Mouse (Mus musculus) adrenal gland, postnatal 36 days (tissue): Measurements from ENCODE around the gene Cplx2. TPM values are rescaled to one million over a fixed set of nuclear protein-coding genes. Genes with fewer than 3 reads are reported as not detected.

ENCODE experiments used
- DNase-seq, 2 experiments: peaks; one replicate each; pipeline ENCODE4 v3.0.0; 2021; ENCODE audit warnings: mixed read lengths in 1 of 2
- total RNA-seq, 2 experiments: library from RNA; stranded (reverse); gene quantifications; 2 replicates each; pipeline ENCODE4 v1.2.3; 2021

The Cplx2 gene
- total RNA-seq, 2 experiments from 2014 or later = 17.9 to 18.6 TPM

DNA sequence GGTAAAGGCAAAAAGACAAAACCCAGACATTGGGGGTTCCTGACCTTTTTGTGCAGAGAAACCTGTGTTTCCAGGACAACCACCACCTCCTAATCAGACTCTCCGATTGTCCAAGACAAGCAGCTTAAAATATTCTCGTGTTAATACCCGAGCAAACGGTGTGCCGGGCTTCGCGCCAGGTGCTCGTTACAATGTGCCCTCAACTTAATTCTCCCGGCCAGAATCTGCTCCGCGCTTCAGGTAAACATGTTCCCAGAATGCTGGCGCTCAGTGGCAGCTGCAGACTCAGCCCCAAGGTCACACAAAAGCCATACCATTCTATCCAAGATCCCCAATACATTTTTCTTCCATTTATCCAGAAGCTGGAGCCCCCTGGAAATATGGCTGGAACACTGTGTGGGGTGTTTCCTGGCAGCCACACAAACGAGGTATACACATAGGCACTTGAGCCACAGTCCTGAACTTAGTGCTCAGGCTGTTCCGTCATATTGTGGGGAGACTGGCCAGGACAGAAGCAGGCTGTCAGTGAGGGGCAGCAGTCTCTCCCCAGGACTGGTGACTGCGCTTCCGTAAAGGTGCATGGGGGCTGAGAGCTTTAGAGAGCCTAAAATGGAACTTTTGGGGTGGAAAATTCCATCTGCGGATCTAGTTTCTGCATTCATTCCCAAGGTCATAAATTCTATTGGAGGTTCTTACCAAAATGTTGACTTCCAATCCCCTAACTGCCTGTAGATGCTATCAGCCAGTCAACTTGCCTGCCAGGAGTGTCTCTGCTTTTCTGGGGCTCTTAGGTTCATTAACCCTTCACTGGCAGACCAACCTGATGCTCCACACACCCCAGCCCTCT, 32.3 kb downstream of the Cplx2 start:
- DNase-seq = no peak

DNA sequence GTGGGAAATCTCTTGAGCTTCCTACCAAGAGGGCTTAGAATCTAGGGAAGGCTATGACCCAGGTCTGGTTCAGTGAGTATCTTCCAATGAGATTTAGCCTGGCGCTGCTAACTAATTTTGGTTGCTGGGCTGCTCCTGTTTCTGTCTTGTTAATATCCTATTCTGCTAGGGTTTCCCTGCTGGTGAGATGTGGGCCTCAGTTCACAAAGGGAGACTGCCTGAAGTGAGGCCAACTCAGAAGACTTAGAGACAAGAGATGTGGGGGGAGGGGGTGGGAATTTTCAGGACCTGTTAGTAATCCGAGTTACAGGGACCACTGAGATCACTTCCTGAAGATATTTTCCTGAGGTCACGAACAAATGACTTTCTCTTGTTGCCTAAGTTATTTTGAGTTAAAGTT, 33.1 kb downstream of the Cplx2 start:
- no peak for DNase-seq

DNA sequence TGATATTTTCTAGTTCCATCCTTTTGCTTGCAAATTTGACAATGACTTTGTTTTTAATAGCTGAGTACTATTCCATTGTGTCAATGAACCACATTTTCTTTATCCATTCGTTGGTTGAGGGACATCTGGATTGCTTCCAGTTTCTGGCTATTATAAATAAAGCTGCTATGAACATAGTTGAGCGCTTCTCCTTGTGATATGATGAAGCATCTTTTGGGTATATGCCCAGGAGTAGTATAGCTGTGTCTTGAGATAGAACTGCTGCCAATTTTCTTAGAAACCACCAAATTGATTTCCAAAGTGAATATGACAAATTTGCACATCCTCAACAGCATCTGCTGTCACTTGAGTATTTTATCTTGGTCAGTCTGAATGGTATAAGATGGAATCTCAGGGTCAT, 34.7 kb downstream of the Cplx2 start:
- no peak for DNase-seq

DNA sequence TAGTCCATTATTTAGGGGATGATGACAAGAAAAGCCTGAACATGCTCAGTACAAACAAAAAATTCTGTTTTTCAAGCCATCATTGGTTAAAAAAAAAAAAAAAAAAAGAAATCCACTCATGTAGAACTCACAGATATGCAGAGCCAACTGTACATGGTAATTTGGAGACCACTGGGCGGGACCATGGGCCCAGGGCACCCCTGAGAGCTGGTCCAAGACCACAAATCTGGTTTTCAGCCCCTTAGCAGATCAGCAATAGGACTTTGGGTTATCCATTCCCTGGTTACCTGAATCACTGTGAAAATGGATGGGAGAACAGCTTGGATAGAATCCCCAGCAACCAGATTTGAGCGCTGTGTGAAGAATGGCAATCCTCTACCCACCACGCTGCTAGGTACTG, 40.5 kb downstream of the Cplx2 start:
- DNase-seq = no peak

DNA sequence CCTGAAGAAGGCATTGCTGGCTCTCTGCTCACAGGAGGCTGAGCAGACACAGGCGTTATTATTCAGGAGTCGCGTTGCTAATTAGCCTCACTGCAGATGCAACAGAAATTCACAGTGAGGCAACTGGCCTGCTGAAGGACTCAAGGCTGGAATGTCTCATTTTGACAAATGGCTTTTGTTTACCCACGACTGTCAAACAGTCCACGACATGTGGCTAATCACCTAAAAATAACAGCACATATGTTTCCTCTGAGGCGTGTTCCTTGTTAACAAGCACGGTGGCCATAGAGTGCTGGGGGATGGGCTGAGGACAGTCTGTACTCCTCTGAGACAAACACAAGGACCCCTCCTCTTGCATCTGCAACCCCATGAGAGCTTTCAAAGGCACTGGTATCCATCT, 41.1 kb downstream of the Cplx2 start:
- no peak for DNase-seq

DNA sequence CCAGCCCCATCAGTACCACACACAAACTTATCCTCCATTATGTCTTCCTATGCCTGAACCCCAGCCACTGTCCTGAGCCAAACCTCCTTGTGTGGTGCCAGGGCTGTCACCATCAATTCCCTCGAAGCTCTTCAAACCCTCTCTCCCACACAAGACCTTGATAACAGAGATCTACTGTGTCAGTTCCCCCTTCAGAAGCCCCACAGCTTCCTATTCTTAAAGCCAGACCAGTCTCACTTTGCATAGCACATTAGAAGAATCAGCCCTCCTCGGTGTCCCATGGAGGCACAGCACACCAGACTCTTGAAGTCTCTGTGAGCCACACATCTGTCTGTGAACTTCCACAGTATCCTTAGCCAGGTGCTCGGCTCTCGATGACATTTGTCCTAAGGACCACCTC, 41.6 kb downstream of the Cplx2 start:
- DNase-seq = no peak

DNA sequence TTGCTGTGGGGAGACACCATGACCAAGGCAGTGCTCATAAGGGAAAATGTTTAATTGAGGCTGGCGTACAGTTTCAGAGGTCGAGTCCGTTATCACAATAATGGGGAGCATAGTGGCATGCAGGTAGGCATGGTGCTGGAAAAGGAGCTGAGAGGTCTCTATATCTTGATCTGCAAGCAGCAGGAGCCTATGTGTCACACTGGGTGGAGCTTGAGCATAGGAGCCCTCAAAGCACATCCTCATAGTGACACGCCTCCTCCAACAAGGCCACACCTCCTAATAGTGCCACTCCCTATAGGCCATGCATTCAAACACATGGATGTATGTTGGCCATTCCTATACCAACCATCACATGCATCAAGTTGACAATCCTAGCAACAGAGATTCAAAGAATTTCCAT, 43.9 kb downstream of the Cplx2 start:
- no peak for DNase-seq

DNA sequence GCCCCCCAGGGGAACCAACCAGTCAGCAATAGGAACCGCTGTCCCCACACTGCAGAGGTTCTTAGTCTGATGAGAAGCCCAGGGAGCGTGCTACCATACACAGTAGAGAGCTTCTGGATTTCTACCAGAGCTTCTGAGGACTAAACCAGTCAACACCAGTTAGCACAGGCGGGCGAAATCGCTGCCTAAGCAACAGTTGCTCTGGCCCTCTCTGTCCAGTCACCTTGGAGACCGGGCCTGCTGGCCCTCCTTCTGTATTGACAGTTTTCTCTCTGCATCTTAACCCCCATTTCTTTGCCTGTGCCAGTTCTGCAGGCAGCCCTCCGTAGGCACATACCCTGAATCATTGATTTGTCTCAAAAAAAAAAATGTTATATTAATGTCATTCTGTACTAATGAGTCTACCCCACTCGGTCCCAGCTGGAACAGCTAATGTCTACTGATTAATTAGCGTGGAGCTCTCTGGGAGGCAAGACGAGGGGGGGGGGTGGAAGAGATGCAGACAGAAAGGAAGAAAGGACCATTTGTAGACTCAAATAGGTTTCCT, 47.7 kb downstream of the Cplx2 start:
- DNase-seq = no peak

DNA sequence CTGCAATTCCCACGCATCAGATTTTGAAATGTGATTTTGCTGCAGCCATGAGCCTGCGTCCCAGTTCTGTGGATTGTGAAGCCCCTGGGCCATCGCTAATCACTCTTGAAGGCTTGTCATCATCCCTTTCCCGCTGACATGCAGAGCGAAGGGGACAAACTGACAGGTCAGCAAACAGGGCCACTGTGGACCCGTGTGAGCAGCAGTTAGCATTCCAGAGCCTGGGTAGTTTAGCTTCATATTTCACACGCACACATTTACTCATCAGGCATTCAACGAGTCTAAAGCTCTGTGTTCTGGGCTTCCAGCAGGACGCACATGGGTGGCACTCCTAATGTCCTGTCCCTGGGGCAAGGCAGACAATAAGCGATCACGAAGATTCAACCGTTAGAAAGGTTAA, 49.1 kb downstream of the Cplx2 start:
- DNase-seq = no peak

DNA sequence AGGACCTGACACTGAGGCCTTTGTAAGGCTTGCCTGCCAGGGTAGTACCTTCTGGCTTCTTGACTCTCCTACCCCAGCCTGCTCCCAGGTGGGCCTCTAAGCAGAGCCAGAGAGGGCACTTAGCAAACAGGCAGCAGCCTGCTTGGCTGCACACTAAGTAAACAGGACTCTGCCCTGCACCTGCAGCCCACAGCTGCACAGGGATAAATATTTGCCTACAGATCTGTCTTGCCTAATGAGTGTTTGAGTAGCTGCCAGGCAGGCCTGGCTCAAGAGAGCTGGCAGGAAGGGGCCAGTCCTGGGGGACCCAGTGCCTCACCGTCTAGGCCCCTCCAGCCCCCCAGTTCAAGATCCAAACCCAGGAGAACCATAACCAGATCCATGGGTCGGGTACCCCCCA, 54.1 kb downstream of the Cplx2 start:
- DNase-seq = no peak

DNA sequence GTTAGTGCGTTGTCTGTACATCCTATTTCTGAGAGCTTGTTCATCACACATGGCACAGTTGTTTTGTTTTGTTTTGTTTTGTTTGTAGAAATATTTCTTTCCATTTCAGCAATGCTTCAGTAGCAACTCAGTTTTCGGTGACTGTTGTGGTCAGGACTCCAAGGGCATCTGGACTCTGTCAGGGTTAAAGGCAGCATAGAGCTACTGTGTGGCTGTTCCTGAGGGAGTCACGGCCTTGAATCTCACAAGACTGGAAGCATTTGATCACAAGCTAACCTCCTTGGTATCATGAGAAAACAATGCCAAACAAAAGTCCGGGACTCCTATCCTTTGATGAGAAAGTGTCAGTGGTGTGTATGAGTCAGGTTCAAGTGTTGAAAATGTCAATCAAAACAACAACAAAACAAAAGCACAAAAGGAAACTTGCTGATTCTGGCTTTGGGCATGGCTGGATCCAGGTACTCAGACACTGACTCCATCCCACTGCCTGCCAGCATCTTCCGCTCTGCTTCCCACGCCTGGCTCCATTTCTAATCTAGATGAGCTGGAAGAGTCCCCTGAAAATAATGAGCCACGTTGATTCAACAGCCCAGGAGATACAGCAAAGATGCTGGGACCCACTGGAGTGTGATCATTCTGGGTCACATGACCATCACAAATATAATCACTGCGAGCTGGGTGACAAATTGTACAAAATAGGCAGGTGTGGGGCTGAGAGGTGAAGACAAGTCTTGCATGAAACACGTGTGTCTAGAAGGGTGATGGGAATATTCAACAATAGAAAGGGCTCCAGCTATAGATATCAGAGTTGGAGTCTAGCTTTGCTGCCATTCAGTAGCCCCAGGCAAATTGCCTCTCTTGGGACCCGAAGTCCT, 55.9 kb downstream of the Cplx2 start:
- DNase-seq = peak; percentile 32 to 36

DNA sequence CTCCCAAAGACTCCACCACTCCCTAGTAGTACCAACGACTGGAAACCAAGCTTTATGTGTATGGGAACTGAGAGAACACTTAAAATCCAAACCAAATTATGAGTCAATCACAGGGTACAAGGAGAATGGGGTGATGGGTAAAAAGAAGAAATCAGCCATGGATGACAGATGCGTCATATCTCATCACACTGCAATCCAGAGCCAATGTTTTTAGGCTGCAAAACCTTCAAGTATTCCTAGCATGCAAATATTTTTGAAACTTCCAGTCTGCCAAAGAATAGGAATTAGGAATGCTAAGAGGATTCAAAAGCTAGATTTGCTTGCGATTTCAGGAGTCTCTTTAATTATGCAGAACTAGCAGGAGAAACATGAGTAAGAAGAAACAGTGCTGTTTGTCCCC, 57.6 kb downstream of the Cplx2 start:
- DNase-seq = no peak

DNA sequence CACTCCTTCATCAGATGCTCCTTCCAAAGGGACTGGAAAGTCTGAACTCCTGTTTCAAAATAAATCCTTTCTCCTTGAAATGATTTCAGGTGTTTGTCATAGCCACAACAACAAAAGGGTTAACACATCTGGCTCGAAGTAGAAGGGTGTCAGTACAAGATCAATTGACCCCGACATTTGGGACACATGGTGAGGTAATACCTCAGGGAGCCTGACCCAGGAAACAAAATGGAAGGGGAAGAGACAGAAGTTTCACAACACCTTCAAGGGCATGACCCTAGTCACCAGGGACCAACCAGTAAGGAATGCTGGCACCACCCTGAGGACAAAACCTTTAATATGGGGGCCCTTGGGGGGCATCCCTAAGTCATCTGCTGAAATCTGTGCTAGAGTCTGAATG, 58.9 kb downstream of the Cplx2 start:
- no peak for DNase-seq

DNA sequence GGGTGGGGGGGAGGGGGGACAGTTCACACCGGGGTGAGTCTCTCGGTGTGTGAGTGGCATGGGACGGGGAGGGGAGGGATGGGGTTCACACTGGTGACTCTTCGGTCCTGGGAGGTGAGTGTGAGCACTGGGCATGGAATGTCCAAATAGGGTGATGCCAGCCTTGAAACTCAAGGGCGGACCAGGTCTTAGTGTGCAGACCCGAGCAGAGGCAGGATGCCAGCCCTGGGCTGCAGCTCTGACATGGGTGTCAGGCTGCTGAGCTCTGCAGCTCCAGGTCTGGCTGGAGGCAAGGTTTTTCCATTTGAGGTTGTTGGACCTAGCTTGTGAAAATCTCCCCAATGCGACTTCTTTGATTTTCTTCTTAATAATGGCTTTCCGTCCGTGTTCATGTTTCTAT, 60.0 kb downstream of the Cplx2 start:
- peak; percentile 52 to 80 for DNase-seq

Other genes with a start within 250 kb of the Cplx2 start
- gene Hrh2, start 179.2 kb upstream of the Cplx2 start, total RNA-seq = under 1 TPM; 0.13 TPM
- 10 to 100 TPM; 43.0 to 47.3 TPM for gene Thoc3, start 97.5 kb downstream of the Cplx2 start, total RNA-seq
- gene Simc1, start 132.4 kb downstream of the Cplx2 start, total RNA-seq = 10 to 100 TPM; 12.8 to 19.5 TPM
- 100 to 1,000 TPM; 152 to 182 TPM for gene 4833439L19Rik, start 194.1 kb downstream of the Cplx2 start, total RNA-seq
- 10 to 100 TPM; 55.4 to 58.9 TPM for gene Arl10, start 203.7 kb downstream of the Cplx2 start, total RNA-seq
- gene Nop16, start 218.7 kb downstream of the Cplx2 start, total RNA-seq = 10 to 100 TPM; 50.7 to 79.1 TPM
- gene Higd2a, start 218.9 kb downstream of the Cplx2 start, total RNA-seq = 100 to 1,000 TPM; 232 to 258 TPM
- 100 to 1,000 TPM in 1 of 2 experiments, 10 to 100 TPM in 1; 79.2 to 155 TPM for gene Cltb, start 240.0 kb downstream of the Cplx2 start, total RNA-seq